Mouse (Mus musculus) spleen, adult 2 months (tissue): ENCODE measurements around the gene Clec18a.

ENCODE experiments used
- CTCF ChIP-seq: fragments of 200-500 bp; IDR thresholded peaks from 2 replicates; pipeline ENCODE4 v1.5.1; 2011; ENCODE audit warnings: mild to moderate bottlenecking, inconsistent platforms; ENCODE audit not compliant: insufficient read depth, insufficient read length, insufficient replicate concordance; ENCODE audit errors: extremely low read depth
- POLR2A ChIP-seq: fragments of 200-500 bp; IDR thresholded peaks from 2 replicates; pipeline ENCODE4 v1.6.1; 2011; ENCODE audit warnings: low read depth, low read length, inconsistent platforms

GRCm38 (mm10) chr8:111036591-111036990 is 55.6 kb downstream of the Clec18a start:
- TF ChIP-seq CTCF (no peak), POLR2A (no peak)
